ENCODE assay signal across 27 mouse cellular contexts in the genomic region with DNA sequence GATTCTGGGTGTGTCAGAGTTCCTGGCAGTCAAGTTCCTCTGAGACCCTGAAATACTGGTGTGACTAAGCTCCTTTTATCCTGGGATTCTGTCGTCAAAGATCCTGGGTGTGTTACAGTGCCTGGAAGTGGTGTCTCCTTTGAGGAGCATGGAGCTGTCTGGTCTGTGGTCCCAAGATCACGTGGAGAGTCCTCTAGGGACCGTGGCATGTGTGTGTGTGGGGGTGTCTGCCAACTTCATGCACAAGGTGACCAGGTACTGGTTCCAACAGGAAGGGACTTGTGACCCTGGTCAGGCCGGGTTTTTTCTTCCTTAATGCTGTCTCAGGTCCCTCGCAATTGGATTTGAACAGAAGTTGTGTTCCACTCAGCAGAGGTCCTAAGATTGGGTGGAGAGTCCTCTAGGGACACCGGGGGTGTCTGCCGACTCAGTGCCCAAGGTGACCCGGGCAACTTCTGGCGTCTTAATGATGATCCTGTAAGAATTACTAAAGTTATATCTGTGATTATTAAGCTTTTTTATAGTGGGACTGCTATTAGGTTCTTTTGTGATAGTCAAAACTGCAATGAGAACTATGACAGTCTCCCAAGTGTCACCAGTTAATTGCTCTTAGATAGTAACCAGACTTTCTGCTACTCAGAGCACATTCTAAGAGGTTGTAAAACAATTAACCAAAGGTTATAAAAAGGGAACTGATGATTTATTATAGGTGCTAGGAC.
"Had no signal": no experiment of that assay in that cellular context is flagged by ENCODE, and none has a peak within 500 bp of the region (broad histone marks: within the 10 kb centered on the region; RNA-seq: fewer than 3 reads in every experiment).

No protein-coding gene starts in this region.

- ATAC-seq: forebrain, postnatal 0 days; hindbrain, embryonic 16.5 days had no signal

- H3K27me3 ChIP-seq: heart, embryonic 13.5 days; heart, embryonic 15.5 days; hindbrain, embryonic 12.5 days; kidney, embryonic 15.5 days; limb, embryonic 12.5 days; liver, embryonic 13.5 days; liver, embryonic 15.5 days had no signal

- H3K9me3 ChIP-seq: heart, embryonic 13.5 days; heart, embryonic 15.5 days; hindbrain, embryonic 12.5 days; kidney, embryonic 15.5 days; limb, embryonic 12.5 days; liver, embryonic 13.5 days; liver, embryonic 15.5 days had no signal

- DNase-seq: forebrain, postnatal 0 days; gastrocnemius, postnatal 14 days; gastrocnemius, postnatal 36 days; heart, adult 18-20 months; heart, postnatal 14 days; heart, postnatal 36 days; kidney, adult 11 months; kidney, adult 2 months; kidney, adult 9 months; kidney, postnatal 14 days; kidney, postnatal 36 days; layer of hippocampus, adult 9-11 months; layer of hippocampus, postnatal 36 days; left cerebral cortex, postnatal 4 days; liver; liver, embryonic 13.5 days had no signal

- H3K9ac ChIP-seq: forebrain, postnatal 0 days; heart, embryonic 13.5 days; heart, embryonic 15.5 days; hindbrain, embryonic 12.5 days; hindbrain, embryonic 14.5 days; kidney, embryonic 15.5 days; limb, embryonic 12.5 days; liver, embryonic 13.5 days; liver, embryonic 15.5 days had no signal

- H3K36me3 ChIP-seq: heart, embryonic 13.5 days; heart, embryonic 15.5 days; hindbrain, embryonic 12.5 days; kidney, embryonic 15.5 days; limb, embryonic 12.5 days; liver, embryonic 13.5 days; liver, embryonic 15.5 days had no signal

- H3K27ac ChIP-seq: heart, embryonic 13.5 days; heart, embryonic 15.5 days; hindbrain, embryonic 12.5 days; hindbrain, embryonic 14.5 days; kidney, embryonic 15.5 days; kidney, postnatal 0 days; limb, embryonic 12.5 days; liver, embryonic 13.5 days; liver, embryonic 15.5 days had no signal

- H3K4me2 ChIP-seq: heart, embryonic 11.5 days; heart, embryonic 13.5 days; heart, embryonic 15.5 days; hindbrain, embryonic 12.5 days; hindbrain, embryonic 14.5 days; kidney, embryonic 15.5 days; limb, embryonic 12.5 days; liver, embryonic 11.5 days; liver, embryonic 13.5 days; liver, embryonic 15.5 days had no signal

- H3K4me3 ChIP-seq: heart, embryonic 13.5 days; heart, embryonic 15.5 days; hindbrain, embryonic 12.5 days; kidney, embryonic 15.5 days; limb, embryonic 12.5 days; liver, embryonic 13.5 days; liver, embryonic 15.5 days had no signal

- H3K4me1 ChIP-seq: heart, embryonic 13.5 days; heart, embryonic 15.5 days; hindbrain, embryonic 12.5 days; kidney, embryonic 15.5 days; limb, embryonic 12.5 days; liver, embryonic 13.5 days; liver, embryonic 15.5 days had no signal
